Comparison of ENCODE assay signal across 33 mouse cellular contexts in genomic region chr9:15578427-15578826, GRCm38 (mm10). TPM values are rescaled to one million over a fixed set of nuclear protein-coding genes. Genes with fewer than 3 reads are reported as not detected.
"Had no signal": no experiment of that assay in that cellular context is flagged by ENCODE, and none has a peak within 500 bp of the region (broad histone marks: within the 10 kb centered on the region; RNA-seq: fewer than 3 reads in every experiment).

No protein-coding gene starts in this region.

- H3K4me1 ChIP-seq: limb, embryonic 15.5 days; liver, embryonic 12.5 days; liver, embryonic 13.5 days; liver, embryonic 15.5 days; lung, embryonic 15.5 days; megakaryocyte, embryonic 14.5 days; midbrain, embryonic 10.5 days; midbrain, embryonic 12.5 days; midbrain, embryonic 13.5 days; midbrain, embryonic 15.5 days; neural tube, embryonic 12.5 days had no signal

- H3K9me3 ChIP-seq: limb, embryonic 10.5 days; limb, embryonic 13.5 days; limb, embryonic 15.5 days; liver, embryonic 12.5 days; liver, embryonic 13.5 days; liver, embryonic 15.5 days; lung, embryonic 15.5 days; megakaryocyte, embryonic 14.5 days; midbrain, embryonic 10.5 days; midbrain, embryonic 12.5 days; midbrain, embryonic 15.5 days; neural tube, embryonic 12.5 days had no signal

- H3K4me2 ChIP-seq: limb, embryonic 12.5 days; limb, embryonic 13.5 days; limb, embryonic 15.5 days; liver, embryonic 11.5 days; liver, embryonic 12.5 days; liver, embryonic 13.5 days; liver, embryonic 15.5 days; lung, embryonic 14.5 days; lung, embryonic 15.5 days; midbrain, embryonic 11.5 days; midbrain, embryonic 12.5 days; midbrain, embryonic 13.5 days; midbrain, embryonic 15.5 days; neural tube, embryonic 12.5 days had no signal

- H3K9ac ChIP-seq: limb, embryonic 12.5 days; limb, embryonic 13.5 days; limb, embryonic 15.5 days; liver, embryonic 12.5 days; liver, embryonic 13.5 days; liver, embryonic 14.5 days; liver, embryonic 15.5 days; liver, postnatal 0 days; lung, embryonic 14.5 days; lung, embryonic 15.5 days; midbrain, embryonic 12.5 days; midbrain, embryonic 13.5 days; midbrain, embryonic 15.5 days; neural tube, embryonic 12.5 days had no signal

- H3K4me3 ChIP-seq: limb, embryonic 10.5 days; limb, embryonic 12.5 days; limb, embryonic 13.5 days; limb, embryonic 15.5 days; liver, embryonic 12.5 days; liver, embryonic 13.5 days; liver, embryonic 15.5 days; lung, embryonic 15.5 days; megakaryocyte, embryonic 14.5 days; midbrain, embryonic 10.5 days; midbrain, embryonic 12.5 days; midbrain, embryonic 13.5 days; midbrain, embryonic 15.5 days; myocyte; neural tube, embryonic 12.5 days had no signal

- DNase-seq: left cerebral cortex, postnatal 4 days; liver; liver, embryonic 13.5 days; liver, postnatal 0 days; lung, adult 18-20 months; lung, adult 2 months; lung, embryonic 14.5 days; lung, postnatal 10 days; lung, postnatal 14 days; lung, postnatal 36 days; lung, postnatal 4 days; midbrain, embryonic 14.5 days had no signal

- H3K27me3 ChIP-seq: limb, embryonic 12.5 days; limb, embryonic 13.5 days; limb, embryonic 15.5 days; liver, embryonic 12.5 days; liver, embryonic 13.5 days; liver, embryonic 15.5 days; lung, embryonic 15.5 days; megakaryocyte, embryonic 14.5 days; midbrain, embryonic 12.5 days; midbrain, embryonic 13.5 days; midbrain, embryonic 15.5 days; neural tube, embryonic 12.5 days had no signal

- H3K27ac ChIP-seq: limb, embryonic 10.5 days; limb, embryonic 12.5 days; limb, embryonic 13.5 days; limb, embryonic 15.5 days; liver, embryonic 12.5 days; liver, embryonic 13.5 days; liver, embryonic 14.5 days; liver, embryonic 15.5 days; lung, embryonic 15.5 days; macrophage; midbrain, embryonic 10.5 days; midbrain, embryonic 12.5 days; midbrain, embryonic 13.5 days; midbrain, embryonic 15.5 days; neural tube, embryonic 12.5 days had no signal

- H3K36me3 ChIP-seq: limb, embryonic 10.5 days; limb, embryonic 12.5 days; limb, embryonic 13.5 days; limb, embryonic 15.5 days; liver, embryonic 12.5 days; liver, embryonic 13.5 days; liver, embryonic 15.5 days; lung, embryonic 15.5 days; midbrain, embryonic 10.5 days; midbrain, embryonic 12.5 days; midbrain, embryonic 13.5 days; midbrain, embryonic 15.5 days; neural tube, embryonic 12.5 days had no signal

- ATAC-seq: liver, embryonic 12.5 days; liver, postnatal 0 days; lung, postnatal 0 days; midbrain, embryonic 13.5 days; midbrain, embryonic 15.5 days; midbrain, embryonic 16.5 days had no signal

RNA-seq across cellular contexts. Expression of gene Deup1, which starts 49.3 kb away (rescaled TPM):
- polyA plus RNA-seq: liver, adult 2 months; liver, embryonic 12.5 days; liver, embryonic 13.5 days; macrophage; myocyte had no signal
